12 mouse cellular contexts compared by ENCODE assay signal in genomic region chr12:29639543-29640196, GRCm38 (mm10).
A peak's percentile ranks its signal among the peaks of the same experiment; 100 is the strongest.
DNase-seq lines count a peak whose midpoint lies in the region; ATAC-seq lines count a peak whose summit lies in the region.
"Had no signal": no experiment of that assay in that cellular context is flagged by ENCODE, and none has a peak within 500 bp of the region (broad histone marks: within the 10 kb centered on the region; RNA-seq: fewer than 3 reads in every experiment).

No protein-coding gene starts in this region.

- no peak overlapping the region for H3K9ac ChIP-seq in midbrain, embryonic 11.5 days (ENCODE audit: low read length)
- no peak overlapping the region for H3K9ac ChIP-seq in forebrain, embryonic 16.5 days (replicated peaks; ENCODE audit: low read depth, low read length)
- no peak overlapping the region for H3K9ac ChIP-seq in limb, embryonic 12.5 days (replicated peaks)
- H3K9ac ChIP-seq in neural tube, embryonic 15.5 days (replicated peaks), result no peak overlapping the region
- H3K9ac ChIP-seq in heart, embryonic 11.5 days (ENCODE audit: low read depth, low read length), result no peak overlapping the region
- no peak overlapping the region for H3K9ac ChIP-seq in liver, embryonic 11.5 days (ENCODE audit: low read depth, low read length)

- WGBS in midbrain, embryonic 11.5 days, result 80% methylated on average over 11 of the region's 11 CpGs
- WGBS in midbrain, embryonic 10.5 days, result 78% methylated on average over 11 of the region's 11 CpGs
- 48% methylated on average over 11 of the region's 11 CpGs for WGBS in forebrain, embryonic 16.5 days
- 27% methylated on average over 11 of the region's 11 CpGs for WGBS in limb, embryonic 12.5 days
- 32% methylated on average over 11 of the region's 11 CpGs for WGBS in neural tube, embryonic 15.5 days
- 71% methylated on average over 11 of the region's 11 CpGs for WGBS in heart, embryonic 11.5 days (ENCODE audit: insufficient replicate concordance)
- WGBS in liver, embryonic 11.5 days, result 77% methylated on average over 11 of the region's 11 CpGs

- H3K27me3 ChIP-seq in midbrain, embryonic 11.5 days (ENCODE audit: control insufficient read depth, insufficient read depth, low read length), result no peaks in the 10 kb centered on the region
- H3K27me3 ChIP-seq in midbrain, embryonic 10.5 days (ENCODE audit: low read depth, poor library complexity, severe bottlenecking), result no peaks in the 10 kb centered on the region
- no peaks in the 10 kb centered on the region for H3K27me3 ChIP-seq in forebrain, embryonic 16.5 days (replicated peaks; ENCODE audit: control insufficient read depth, insufficient read depth, low read length)
- peaks cover 3% of the 10 kb centered on the region; the same call in 1 of the 2 replicates for H3K27me3 ChIP-seq in limb, embryonic 12.5 days
- no peaks in the 10 kb centered on the region for H3K27me3 ChIP-seq in neural tube, embryonic 15.5 days (replicated peaks)
- no peaks in the 10 kb centered on the region for H3K27me3 ChIP-seq in heart, embryonic 11.5 days (ENCODE audit: control insufficient read depth, insufficient read depth, low read length)
- no peaks in the 10 kb centered on the region for H3K27me3 ChIP-seq in liver, embryonic 11.5 days (replicated peaks; ENCODE audit: control insufficient read depth, insufficient read depth, low read length)
- H3K27me3 ChIP-seq: megakaryocyte, embryonic 14.5 days had no signal

- peak; percentile 66 for ATAC-seq in midbrain, embryonic 11.5 days (ENCODE audit: low FRiP score)
- peak; percentile 60 for ATAC-seq in forebrain, embryonic 16.5 days
- 0 out of 2 replicates have a peak, but pooled peaks have one; percentile 26 for ATAC-seq in limb, embryonic 12.5 days (ENCODE audit: insufficient number of reproducible peaks, insufficient read depth, low FRiP score, low TSS enrichment, low read depth)
- no peak for ATAC-seq in neural tube, embryonic 15.5 days (ENCODE audit: low FRiP score)
- ATAC-seq in heart, embryonic 11.5 days (replicated peaks; ENCODE audit: insufficient number of reproducible peaks, low FRiP score, low TSS enrichment), result no peak
- ATAC-seq in liver, embryonic 11.5 days (replicated peaks; ENCODE audit: low FRiP score), result no peak

- H3K4me3 ChIP-seq in midbrain, embryonic 11.5 days (ENCODE audit: low read depth, low read length), result no peak overlapping the region
- H3K4me3 ChIP-seq in midbrain, embryonic 10.5 days, result no peak overlapping the region
- H3K4me3 ChIP-seq in forebrain, embryonic 16.5 days (replicated peaks; ENCODE audit: low read length), result no peak overlapping the region
- no peak overlapping the region for H3K4me3 ChIP-seq in limb, embryonic 12.5 days (replicated peaks)
- no peak overlapping the region for H3K4me3 ChIP-seq in neural tube, embryonic 15.5 days (replicated peaks)
- no peak overlapping the region for H3K4me3 ChIP-seq in heart, embryonic 11.5 days (ENCODE audit: low read depth, low read length)
- no peak overlapping the region for H3K4me3 ChIP-seq in liver, embryonic 11.5 days (ENCODE audit: low read depth, low read length)
- H3K4me3 ChIP-seq: gastrocnemius, adult 2 months; megakaryocyte, embryonic 14.5 days had no signal

- H3K4me1 ChIP-seq in midbrain, embryonic 11.5 days (ENCODE audit: control insufficient read depth, insufficient read depth, low read length), result no peaks in the 10 kb centered on the region
- H3K4me1 ChIP-seq in midbrain, embryonic 10.5 days, result peaks cover 9% of the 10 kb centered on the region
- peaks cover 31% of the 10 kb centered on the region for H3K4me1 ChIP-seq in forebrain, embryonic 16.5 days (replicated peaks; ENCODE audit: control insufficient read depth, insufficient read depth, low read length)
- peaks cover 17% of the 10 kb centered on the region for H3K4me1 ChIP-seq in limb, embryonic 12.5 days (replicated peaks)
- peaks cover 18% of the 10 kb centered on the region for H3K4me1 ChIP-seq in neural tube, embryonic 15.5 days
- no peaks in the 10 kb centered on the region for H3K4me1 ChIP-seq in heart, embryonic 11.5 days (ENCODE audit: control insufficient read depth, insufficient read depth, low read length)
- H3K4me1 ChIP-seq in liver, embryonic 11.5 days (replicated peaks; ENCODE audit: control insufficient read depth, insufficient read depth, low read length), result no peaks in the 10 kb centered on the region
- H3K4me1 ChIP-seq: megakaryocyte, embryonic 14.5 days had no signal

- DNase-seq in midbrain, embryonic 11.5 days (ENCODE audit: low spot score, missing footprints), result peak; percentile 12
- DNase-seq in midbrain, embryonic 10.5 days (ENCODE audit: low spot score), result no peak
- no peak for DNase-seq in urinary bladder, postnatal 14 days (ENCODE audit: low spot score)
- no peak for DNase-seq in liver, embryonic 11.5 days (ENCODE audit: low spot score)
- DNase-seq: gastrocnemius, adult 2 months; lung, adult 18-20 months had no signal

- no peak overlapping the region for H3K27ac ChIP-seq in midbrain, embryonic 11.5 days (ENCODE audit: low read depth, low read length)
- H3K27ac ChIP-seq in midbrain, embryonic 10.5 days (replicated peaks), result no peak overlapping the region
- H3K27ac ChIP-seq in forebrain, embryonic 16.5 days (ENCODE audit: low read length), result peak overlapping the region; percentile 89
- no peak overlapping the region for H3K27ac ChIP-seq in limb, embryonic 12.5 days
- H3K27ac ChIP-seq in neural tube, embryonic 15.5 days (replicated peaks), result 0 out of 2 replicates have a peak overlapping the region, but pooled peaks have one; percentile 18
- no peak overlapping the region for H3K27ac ChIP-seq in heart, embryonic 11.5 days (ENCODE audit: low read depth, low read length)
- no peak overlapping the region for H3K27ac ChIP-seq in liver, embryonic 11.5 days (ENCODE audit: low read depth, low read length)
- H3K27ac ChIP-seq: gastrocnemius, adult 2 months; kidney, postnatal 0 days had no signal

- H3K4me2 ChIP-seq in midbrain, embryonic 11.5 days, result no peak overlapping the region
- H3K4me2 ChIP-seq in forebrain, embryonic 16.5 days (ENCODE audit: low read length), result 0 out of 2 replicates have a peak overlapping the region, but pooled peaks have one; percentile 7
- H3K4me2 ChIP-seq in limb, embryonic 12.5 days, result no peak overlapping the region
- H3K4me2 ChIP-seq in neural tube, embryonic 15.5 days, result no peak overlapping the region
- no peak overlapping the region for H3K4me2 ChIP-seq in heart, embryonic 11.5 days
- no peak overlapping the region for H3K4me2 ChIP-seq in liver, embryonic 11.5 days

- no peaks in the 10 kb centered on the region for H3K36me3 ChIP-seq in midbrain, embryonic 11.5 days (ENCODE audit: control insufficient read depth, insufficient read depth, low read length)
- H3K36me3 ChIP-seq in midbrain, embryonic 10.5 days, result no peaks in the 10 kb centered on the region
- peaks cover 3% of the 10 kb centered on the region; the same call in 1 of the 2 replicates for H3K36me3 ChIP-seq in forebrain, embryonic 16.5 days (ENCODE audit: control insufficient read depth, insufficient read depth)
- H3K36me3 ChIP-seq in limb, embryonic 12.5 days, result no peaks in the 10 kb centered on the region
- H3K36me3 ChIP-seq in neural tube, embryonic 15.5 days, result no peaks in the 10 kb centered on the region
- H3K36me3 ChIP-seq in heart, embryonic 11.5 days (ENCODE audit: control insufficient read depth, insufficient read depth, low read length), result no peaks in the 10 kb centered on the region
- H3K36me3 ChIP-seq in liver, embryonic 11.5 days (ENCODE audit: control insufficient read depth, insufficient read depth, low read length), result no peaks in the 10 kb centered on the region

- no peaks in the 10 kb centered on the region for H3K9me3 ChIP-seq in midbrain, embryonic 11.5 days (ENCODE audit: control insufficient read depth, low read length)
- no peaks in the 10 kb centered on the region for H3K9me3 ChIP-seq in midbrain, embryonic 10.5 days (replicated peaks)
- H3K9me3 ChIP-seq in forebrain, embryonic 16.5 days (ENCODE audit: control insufficient read depth, low read length), result no peaks in the 10 kb centered on the region
- no peaks in the 10 kb centered on the region for H3K9me3 ChIP-seq in limb, embryonic 12.5 days
- no peaks in the 10 kb centered on the region for H3K9me3 ChIP-seq in neural tube, embryonic 15.5 days (replicated peaks)
- no peaks in the 10 kb centered on the region for H3K9me3 ChIP-seq in heart, embryonic 11.5 days (replicated peaks; ENCODE audit: control insufficient read depth, low read length)
- H3K9me3 ChIP-seq in liver, embryonic 11.5 days (ENCODE audit: control insufficient read depth, low read length), result no peaks in the 10 kb centered on the region
- H3K9me3 ChIP-seq: megakaryocyte, embryonic 14.5 days had no signal

Comparison
In these comparisons a context has a peak if more than half of its experiments do, and no peak if none do; other contexts are left out.
1. ATAC-seq: peak in midbrain, embryonic 11.5 days (single experiment), forebrain, embryonic 16.5 days (single experiment) and limb, embryonic 12.5 days (single experiment); none in neural tube, embryonic 15.5 days (single experiment), heart, embryonic 11.5 days (single experiment) and liver, embryonic 11.5 days (single experiment).
2. H3K27ac ChIP-seq: peak in forebrain, embryonic 16.5 days (single experiment) and neural tube, embryonic 15.5 days (single experiment); none in midbrain, embryonic 11.5 days (single experiment), midbrain, embryonic 10.5 days (single experiment), limb, embryonic 12.5 days (single experiment), heart, embryonic 11.5 days (single experiment) and liver, embryonic 11.5 days (single experiment).